Mouse (Mus musculus) spleen, adult 2 months (tissue): Measurements from ENCODE around the gene 0610010F05Rik. TPM values are rescaled to one million over a fixed set of nuclear protein-coding genes. Genes with fewer than 3 reads are reported as not detected.

Experiments used
- DNase-seq, 2 experiments: peaks; one replicate each; pipeline versions ENCODE4 v3.0.0 to v3.0.0-alpha.2; 2012 to 2021; ENCODE audit warnings: low spot score in 2 of 2, low read depth in 1 of 2
- H3K27ac ChIP-seq: fragments of 200-500 bp; 2 replicates; pipeline ENCODE4 v1.5.1; 2012; ENCODE audit warnings: low read length, inconsistent platforms; ENCODE audit not compliant: insufficient read depth
- H3K27me3 ChIP-seq: fragments of 200-500 bp; 2 replicates; pipeline ENCODE4 v1.6.1; 2012; ENCODE audit warnings: mild to moderate bottlenecking, moderate library complexity, low read length, inconsistent platforms; ENCODE audit not compliant: control insufficient read depth, insufficient read depth
- H3K36me3 ChIP-seq: fragments of 200-500 bp; 2 replicates; pipeline ENCODE4 v1.6.1; 2012; ENCODE audit warnings: mild to moderate bottlenecking, low read length, inconsistent platforms; ENCODE audit not compliant: control insufficient read depth, insufficient read depth
- H3K4me1 ChIP-seq: fragments of 200-500 bp; 2 replicates; pipeline ENCODE4 v1.6.1; 2011; ENCODE audit warnings: inconsistent platforms; ENCODE audit not compliant: control insufficient read depth, insufficient read depth, insufficient read length
- H3K4me3 ChIP-seq: fragments of 200-500 bp; 2 replicates; pipeline ENCODE4 v1.5.1; 2011; ENCODE audit warnings: mild to moderate bottlenecking, inconsistent platforms; ENCODE audit not compliant: insufficient read depth, insufficient read length; ENCODE audit errors: extremely low read depth
- CTCF ChIP-seq: fragments of 200-500 bp; IDR thresholded peaks from 2 replicates; pipeline ENCODE4 v1.5.1; 2011; ENCODE audit warnings: mild to moderate bottlenecking, inconsistent platforms; ENCODE audit not compliant: insufficient read depth, insufficient read length, insufficient replicate concordance; ENCODE audit errors: extremely low read depth
- POLR2A ChIP-seq: fragments of 200-500 bp; IDR thresholded peaks from 2 replicates; pipeline ENCODE4 v1.6.1; 2011; ENCODE audit warnings: low read depth, low read length, inconsistent platforms
- WGBS: fragments of 180-500 bp; shearing (Covaris S2); methylation state at CpG from one replicate; pipeline ENCODE4 v1.1.7; 2018; 5-methylcytosine and 5-hydroxymethylcytosine counted together
- polyA plus RNA-seq: library from polyadenylated mRNA; depleted of rRNA; stranded (reverse); fragments of >200 nt; gene quantifications from 2 replicates; pipeline ENCODE4 v1.2.3, GENCODE M21; 2012; rRNA removed

0610010F05Rik gene
- polyA plus RNA-seq, 1 experiment = 0.39 TPM

DNA sequence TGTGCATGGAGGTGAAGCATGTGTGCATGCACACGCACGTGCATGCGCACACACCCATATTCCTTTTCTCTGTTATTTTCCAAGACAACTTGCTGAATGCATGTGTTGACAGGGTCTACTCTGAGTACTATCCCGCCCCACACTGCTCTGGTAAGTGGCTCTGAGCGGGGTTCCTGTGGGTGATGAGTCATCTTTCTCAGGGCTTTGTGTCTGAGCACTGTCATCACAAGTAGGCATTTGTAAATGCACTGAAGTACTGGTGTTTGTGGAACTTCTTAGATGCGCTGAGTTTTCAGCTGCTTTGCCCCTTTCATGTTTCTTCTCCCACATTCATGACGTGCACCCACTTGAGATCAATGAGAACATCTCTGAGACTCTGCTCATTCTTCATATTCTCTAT is 63.3 kb downstream of the 0610010F05Rik start:
- TF ChIP-seq POLR2A = no peak
- TF ChIP-seq CTCF = no peak
- no peak overlapping the region for H3K27ac ChIP-seq
- H3K4me1 ChIP-seq = no peaks in the 10 kb centered on the region
- H3K4me3 ChIP-seq = no peak overlapping the region
- no peaks in the 10 kb centered on the region for H3K27me3 ChIP-seq
- 84% methylated on average over 7 of the region's 7 CpGs for WGBS
- H3K36me3 ChIP-seq = no peaks in the 10 kb centered on the region
- DNase-seq = no peak

DNA sequence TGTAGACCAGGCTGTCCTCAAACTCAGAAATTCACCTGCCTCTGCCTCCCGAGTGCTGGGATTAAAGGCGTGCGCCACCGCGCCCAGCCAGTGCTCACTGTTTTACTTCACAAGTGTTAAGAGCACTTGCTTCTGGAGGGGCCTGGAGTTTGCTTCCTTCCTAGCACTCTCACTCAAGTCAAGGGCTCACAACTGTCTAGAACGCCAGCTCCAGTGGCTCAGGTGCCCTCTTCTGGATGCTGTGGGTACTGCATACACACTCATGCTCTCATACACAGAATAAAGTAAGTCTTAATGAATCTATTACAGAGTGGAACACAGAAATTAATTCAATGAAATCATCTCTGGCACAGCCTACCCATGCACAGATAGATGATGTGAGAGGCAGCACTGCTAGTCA is 67.7 kb downstream of the 0610010F05Rik start:
- Histone ChIP-seq H3K36me3 (no peaks in the 10 kb centered on the region), H3K27me3 (no peaks in the 10 kb centered on the region), H3K27ac (no peak overlapping the region), H3K4me1 (no peaks in the 10 kb centered on the region), H3K4me3 (no peak overlapping the region)
- DNase-seq = peak; percentile 19 to 65
- TF ChIP-seq POLR2A (no peak), CTCF (peak; percentile 67; the same call in 1 of the 2 replicates)
- 72% methylated on average over 6 of the region's 6 CpGs for whole genome bisulfite sequencing

DNA sequence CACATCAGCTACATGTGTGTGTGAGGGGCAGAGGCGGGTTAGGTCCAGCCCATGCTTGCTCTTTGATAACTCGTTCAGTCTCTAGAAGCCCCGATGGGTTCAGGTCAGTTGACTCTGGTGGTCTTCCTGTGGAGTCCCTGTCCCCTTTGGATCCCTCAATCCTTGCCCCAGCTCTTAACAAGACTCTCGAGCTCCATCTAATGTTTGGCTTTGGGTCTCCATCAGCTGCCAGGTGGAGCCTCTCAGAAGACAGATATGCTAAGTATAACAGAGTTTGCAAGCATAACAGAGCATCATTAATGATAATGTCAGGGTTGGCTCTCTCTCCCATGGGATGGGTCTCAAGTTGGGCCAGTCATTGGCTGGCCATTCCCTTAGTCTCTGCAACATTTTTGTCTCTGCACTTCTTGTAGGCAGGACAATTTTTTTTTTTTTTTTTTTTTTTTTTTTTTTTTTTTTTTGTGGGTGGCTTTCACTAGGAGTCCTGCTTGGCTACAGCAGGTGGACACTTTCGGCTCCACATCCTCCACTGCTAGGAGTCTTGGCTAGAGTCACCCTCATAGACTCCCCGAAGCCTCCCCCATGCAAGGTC is 76.3 kb downstream of the 0610010F05Rik start:
- H3K36me3 ChIP-seq = no peaks in the 10 kb centered on the region
- TF ChIP-seq CTCF = no peak
- TF ChIP-seq POLR2A = no peak
- H3K4me3 ChIP-seq = no peak overlapping the region
- no peaks in the 10 kb centered on the region for H3K27me3 ChIP-seq
- 77% methylated on average over 6 of the region's 6 CpGs for WGBS
- no peak overlapping the region for H3K27ac ChIP-seq
- H3K4me1 ChIP-seq = no peaks in the 10 kb centered on the region
- no peak for DNase-seq

GRCm38 (mm10) chr11:23537446-23537845 is 96.0 kb downstream of the 0610010F05Rik start:
- no peak for DNase-seq
- 87% methylated on average over 2 of the region's 2 CpGs for WGBS
- TF ChIP-seq CTCF = no peak
- TF ChIP-seq POLR2A = no peak

GRCm38 (mm10) chr11:23520473-23521205 is 112.8 kb downstream of the 0610010F05Rik start, which contains the start of gene 1700093K21Rik:
TSS of gene 1700093K21Rik (minus strand) at chr11:23521155.
- H3K27me3 ChIP-seq = no peaks in the 10 kb centered on the region
- 84% methylated on average over 5 of the region's 5 CpGs for WGBS
- DNase-seq = no peak
- H3K4me1 ChIP-seq = no peaks in the 10 kb centered on the region
- no peaks in the 10 kb centered on the region for H3K36me3 ChIP-seq
- TF ChIP-seq POLR2A (no peak), CTCF (no peak)
- no peak within 1 kb of the TSS for H3K4me3 ChIP-seq
- no peak within 1 kb of the TSS for H3K27ac ChIP-seq

More at GRCm38 (mm10) chr11:23537446-23537845, 96.0 kb downstream of the 0610010F05Rik start:
- H3K27me3 ChIP-seq = no peaks in the 10 kb centered on the region
- H3K27ac ChIP-seq = no peak overlapping the region
- H3K4me1 ChIP-seq = no peaks in the 10 kb centered on the region
- H3K4me3 ChIP-seq = no peak overlapping the region
- no peaks in the 10 kb centered on the region for H3K36me3 ChIP-seq

- no peak overlapping the region for H3K27ac ChIP-seq
- H3K4me1 ChIP-seq = no peaks in the 10 kb centered on the region
- H3K36me3 ChIP-seq = no peaks in the 10 kb centered on the region
- H3K4me3 ChIP-seq = no peak overlapping the region
- 85% methylated on average over 3 of the region's 3 CpGs for WGBS
- TF ChIP-seq CTCF (no peak), POLR2A (no peak)
- no peak for DNase-seq
- no peaks in the 10 kb centered on the region for H3K27me3 ChIP-seq
These were observed 114.5 kb downstream of the 0610010F05Rik start for GRCm38 (mm10) chr11:23518981-23519380.

DNA sequence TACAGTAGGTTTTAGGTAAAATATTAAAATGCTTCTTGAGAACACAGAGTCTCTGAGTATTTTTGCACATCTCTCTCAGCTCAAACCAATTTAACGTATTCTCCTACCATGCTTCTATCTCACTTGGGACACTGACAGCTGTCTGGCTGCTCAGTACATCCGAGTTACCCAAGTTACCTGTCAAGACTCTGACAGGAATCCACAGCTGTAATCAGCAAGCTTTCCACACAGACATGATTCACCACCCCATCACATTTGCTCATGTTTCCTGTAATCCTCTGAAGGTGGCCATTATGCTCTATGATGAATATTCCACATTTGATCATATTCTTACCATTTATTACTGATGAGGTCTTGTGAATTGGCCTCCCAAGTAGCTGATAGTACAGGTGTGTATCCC is 118.1 kb downstream of the 0610010F05Rik start:
- no peak for DNase-seq
- Histone ChIP-seq H3K4me1 (no peaks in the 10 kb centered on the region), H3K27me3 (no peaks in the 10 kb centered on the region), H3K27ac (no peak overlapping the region), H3K36me3 (no peaks in the 10 kb centered on the region), H3K4me3 (no peak overlapping the region)
- 78% methylated on average over 2 of the region's 2 CpGs for WGBS
- TF ChIP-seq CTCF = no peak
- no peak for TF ChIP-seq POLR2A

Other genes with a start within 250 kb of the 0610010F05Rik start
- 6.1 and 7.5 TPM in 2 replicates for gene Ahsa2, start 135.6 kb downstream of the 0610010F05Rik start, polyA plus RNA-seq
- not detected in 2 replicates for gene 1700093K21Rik, start 112.5 kb downstream of the 0610010F05Rik start, polyA plus RNA-seq
- 1.5 TPM in 2 replicates for gene Pus10, start 32.0 kb upstream of the 0610010F05Rik start, polyA plus RNA-seq
- gene Pex13, start 32.3 kb upstream of the 0610010F05Rik start, polyA plus RNA-seq = 2.6 and 2.9 TPM in 2 replicates
- gene Rel, start 137.3 kb upstream of the 0610010F05Rik start, polyA plus RNA-seq = 12.4 and 13.6 TPM in 2 replicates